13 mouse cellular contexts compared by ENCODE assay signal in genomic region chr10:97925568-97925967, GRCm38 (mm10).
DNase-seq lines count a peak whose midpoint lies in the region; ATAC-seq and TF ChIP-seq lines count a peak whose summit lies in the region.
"Had no signal": no experiment of that assay in that cellular context is flagged by ENCODE, and none has a peak within 500 bp of the region (broad histone marks: within the 10 kb centered on the region; RNA-seq: fewer than 3 reads in every experiment).

No protein-coding gene starts in this region.

- TF ChIP-seq CTCF in brain, embryonic 14.5 days (IDR thresholded peaks at IDR 0.05; ENCODE audit: borderline replicate concordance, extremely low read depth, insufficient read depth, insufficient read length), result no peak

- 38% methylated on average over 4 of the region's 4 CpGs for WGBS in intestine, embryonic 16.5 days
- 41% methylated on average over 4 of the region's 4 CpGs for WGBS in intestine, embryonic 15.5 days

- no peak overlapping the region for H3K4me3 ChIP-seq in intestine, embryonic 16.5 days (ENCODE audit: low read length)
- no peak overlapping the region for H3K4me3 ChIP-seq in intestine, embryonic 15.5 days (replicated peaks)
- H3K4me3 ChIP-seq: megakaryocyte, embryonic 14.5 days had no signal

- TF ChIP-seq POLR2A in brain, embryonic 14.5 days (IDR thresholded peaks at IDR 0.05; ENCODE audit: borderline replicate concordance, extremely low read depth, insufficient read depth, insufficient read length, poor library complexity, severe bottlenecking), result no peak

- ATAC-seq in intestine, embryonic 16.5 days, result 0 out of 2 replicates have a peak, but pooled peaks have one; percentile 63
- no peak for ATAC-seq in intestine, embryonic 15.5 days

- H3K9me3 ChIP-seq in intestine, embryonic 16.5 days (ENCODE audit: control insufficient read depth, low read length), result no peaks in the 10 kb centered on the region; the same call in 1 of the 2 replicates
- no peaks in the 10 kb centered on the region for H3K9me3 ChIP-seq in intestine, embryonic 15.5 days

- H3K4me2 ChIP-seq in intestine, embryonic 16.5 days (ENCODE audit: low read depth, low read length), result no peak overlapping the region
- H3K4me2 ChIP-seq in intestine, embryonic 15.5 days (replicated peaks), result no peak overlapping the region

- no peak overlapping the region for H3K27ac ChIP-seq in intestine, embryonic 16.5 days (ENCODE audit: low read length)
- no peak overlapping the region for H3K27ac ChIP-seq in intestine, embryonic 15.5 days

- H3K9ac ChIP-seq in intestine, embryonic 16.5 days (ENCODE audit: low read depth, low read length), result no peak overlapping the region
- no peak overlapping the region for H3K9ac ChIP-seq in intestine, embryonic 15.5 days

- DNase-seq in ES-CJ7 (ENCODE audit: low read depth, low spot score), result peak; percentile 4
- DNase-seq in brain, embryonic 14.5 days (ENCODE audit: low read depth), result peak; percentile 48
- DNase-seq in kidney, postnatal 14 days, result peak; percentile 10
- DNase-seq in layer of hippocampus, postnatal 10 days (ENCODE audit: low spot score in 2 of 2), result no peak
- DNase-seq in right cerebral cortex, postnatal 36 days (ENCODE audit: low spot score in 2 of 2), result no peak
- DNase-seq: adrenal gland, adult 2 months; cerebellum, postnatal 14 days; heart, postnatal 10 days; lung, adult 18-20 months; thymus, adult 18-20 months had no signal

- H3K4me1 ChIP-seq in intestine, embryonic 16.5 days (ENCODE audit: control insufficient read depth, insufficient read depth, low read length), result no peaks in the 10 kb centered on the region
- no peaks in the 10 kb centered on the region for H3K4me1 ChIP-seq in intestine, embryonic 15.5 days (replicated peaks)
- H3K4me1 ChIP-seq: megakaryocyte, embryonic 14.5 days had no signal

- no peaks in the 10 kb centered on the region for H3K27me3 ChIP-seq in intestine, embryonic 16.5 days (replicated peaks; ENCODE audit: control insufficient read depth, insufficient read depth, low read length)
- H3K27me3 ChIP-seq in intestine, embryonic 15.5 days (replicated peaks), result no peaks in the 10 kb centered on the region
- H3K27me3 ChIP-seq: megakaryocyte, embryonic 14.5 days had no signal

- no peaks in the 10 kb centered on the region for H3K36me3 ChIP-seq in intestine, embryonic 16.5 days (ENCODE audit: control insufficient read depth, insufficient read depth, low read length)
- H3K36me3 ChIP-seq in intestine, embryonic 15.5 days, result no peaks in the 10 kb centered on the region

Comparison
In these comparisons a context has a peak if more than half of its experiments do, and no peak if none do; other contexts are left out.
1. DNase-seq: peak in ES-CJ7 (single experiment), brain, embryonic 14.5 days (single experiment) and kidney, postnatal 14 days (single experiment); none in layer of hippocampus, postnatal 10 days (0 of 2) and right cerebral cortex, postnatal 36 days (0 of 2).